ENCODE assay signal across 25 mouse cellular contexts in the genomic region with DNA sequence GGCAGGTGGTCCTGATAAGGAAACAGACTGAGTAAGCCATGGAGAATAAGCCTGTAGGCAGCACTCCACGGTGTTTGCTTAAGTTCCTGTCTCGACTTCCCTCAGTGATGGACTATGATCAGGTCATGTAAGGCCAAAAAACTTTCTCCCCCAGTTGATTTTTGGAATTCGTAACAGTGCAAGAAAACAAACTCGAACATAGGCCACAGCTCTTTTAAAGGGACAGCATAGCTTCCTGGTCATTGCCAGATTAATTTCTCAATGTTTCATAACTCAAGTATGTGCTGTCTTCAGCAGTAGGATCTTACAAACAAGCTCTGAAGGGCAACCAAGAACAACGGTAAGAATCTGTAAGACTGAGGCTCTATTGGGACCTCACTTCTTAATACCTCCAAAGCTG. TPM values are rescaled to one million over a fixed set of nuclear protein-coding genes. Genes with fewer than 3 reads are reported as not detected.
DNase-seq lines count a peak whose midpoint lies in the region; ATAC-seq and TF ChIP-seq lines count a peak whose summit lies in the region.
"Had no signal": no experiment of that assay in that cellular context is flagged by ENCODE, and none has a peak within 500 bp of the region (broad histone marks: within the 10 kb centered on the region; RNA-seq: fewer than 3 reads in every experiment).

No protein-coding gene starts in this region.

- TF ChIP-seq CTCF in liver, adult 2 months (IDR thresholded peaks at IDR 0.05; ENCODE audit: low read depth, low read length): no peak
- no peak for TF ChIP-seq CTCF in embryonic fibroblast, embryonic 13.5 days (IDR thresholded peaks at IDR 0.05; ENCODE audit: borderline replicate concordance, insufficient read depth, low read length)

- DNase-seq in heart, adult 11 months: peak; percentile 79
- no peak for DNase-seq in heart, adult 8-10 months (ENCODE audit: low spot score)
- DNase-seq in liver, adult 2 months (ENCODE audit: extremely low read depth, low read depth, low spot score): peak; percentile 99
- DNase-seq in liver, embryonic 11.5 days (ENCODE audit: low spot score): no peak
- peak; percentile 81 for DNase-seq in adipocyte (ENCODE audit: low spot score)
- DNase-seq in ovary, postnatal 36 days (ENCODE audit: low spot score): no peak
- DNase-seq in urinary bladder, postnatal 25 days (ENCODE audit: low spot score): no peak
- DNase-seq: adrenal gland, adult 8-10 months; cerebellum, adult 11-12 months; cerebellum, postnatal 10 days; gastrocnemius, postnatal 14 days; heart, postnatal 10 days; heart, postnatal 4 days had no signal

- H3K4me1 ChIP-seq in liver, adult 2 months (ENCODE audit: control insufficient read depth, insufficient read depth, low read length): peaks cover 25% of the 10 kb centered on the region
- H3K4me1 ChIP-seq in liver, embryonic 11.5 days (replicated peaks; ENCODE audit: control insufficient read depth, insufficient read depth, low read length): 0 out of 2 replicates have a peak, but pooled peaks cover 2% of the 10 kb centered on the region
- peaks cover 16% of the 10 kb centered on the region for H3K4me1 ChIP-seq in embryonic fibroblast, embryonic 13.5 days (ENCODE audit: control insufficient read depth, insufficient read depth, low read length)
- H3K4me1 ChIP-seq: embryonic facial prominence, embryonic 10.5 days; forebrain, embryonic 10.5 days; forebrain, embryonic 15.5 days; heart, embryonic 10.5 days; hindbrain, embryonic 12.5 days had no signal

- peak overlapping the region; percentile 80 for H3K9ac ChIP-seq in liver, adult 2 months (ENCODE audit: low read depth, low read length)
- no peak overlapping the region for H3K9ac ChIP-seq in liver, embryonic 11.5 days (ENCODE audit: low read depth, low read length)
- H3K9ac ChIP-seq: forebrain, embryonic 15.5 days; hindbrain, embryonic 12.5 days had no signal

- ATAC-seq in liver, embryonic 11.5 days (replicated peaks; ENCODE audit: low FRiP score): no peak
- ATAC-seq: activated CD4-positive, CD25-positive, alpha-beta regulatory T cell, adult 4 months; forebrain, embryonic 15.5 days; hindbrain, embryonic 16.5 days; inflammation-experienced regulatory T-cells, adult 6 months; Patski had no signal

- H3K4me3 ChIP-seq in liver, adult 2 months (ENCODE audit: insufficient read depth, low read depth, low read length): peak overlapping the region; percentile 44
- H3K4me3 ChIP-seq in liver, embryonic 11.5 days (ENCODE audit: low read depth, low read length): no peak overlapping the region
- H3K4me3 ChIP-seq in embryonic fibroblast, embryonic 13.5 days (ENCODE audit: insufficient read depth, low read length): no peak overlapping the region
- H3K4me3 ChIP-seq: embryonic facial prominence, embryonic 10.5 days; erythroblast, embryonic 14.5 days; forebrain, embryonic 10.5 days; forebrain, embryonic 15.5 days; heart, embryonic 10.5 days; hindbrain, embryonic 12.5 days had no signal

- no peak overlapping the region for H3K4me2 ChIP-seq in liver, embryonic 11.5 days
- H3K4me2 ChIP-seq: forebrain, embryonic 15.5 days; hindbrain, embryonic 12.5 days had no signal

- WGBS in liver, adult 2 months: 11% methylated on average over 5 of the region's 5 CpGs
- WGBS in liver, embryonic 11.5 days: 66% methylated on average over 5 of the region's 5 CpGs

- 0 out of 2 replicates have a peak, but pooled peaks have one; percentile 12 for TF ChIP-seq POLR2A in liver, adult 2 months (IDR thresholded peaks at IDR 0.05; ENCODE audit: extremely low read depth, insufficient read depth, low read length)
- no peak for TF ChIP-seq POLR2A in embryonic fibroblast, embryonic 13.5 days (IDR thresholded peaks at IDR 0.05; ENCODE audit: low read depth, low read length)

- H3K27ac ChIP-seq in liver, adult 2 months (replicated peaks; ENCODE audit: insufficient read depth, low read depth, low read length): peak overlapping the region; percentile 99
- H3K27ac ChIP-seq in liver, embryonic 11.5 days (ENCODE audit: low read depth, low read length): no peak overlapping the region
- 0 out of 2 replicates have a peak overlapping the region, but pooled peaks have one; percentile 0 for H3K27ac ChIP-seq in embryonic fibroblast, embryonic 13.5 days (ENCODE audit: insufficient read depth, low read length)
- H3K27ac ChIP-seq: embryonic facial prominence, embryonic 10.5 days; forebrain, embryonic 10.5 days; forebrain, embryonic 15.5 days; heart, embryonic 10.5 days; hindbrain, embryonic 12.5 days had no signal

- no peaks in the 10 kb centered on the region for H3K79me2 ChIP-seq in liver, adult 2 months (ENCODE audit: control insufficient read depth, insufficient read depth, low read length)

- peaks cover 3% of the 10 kb centered on the region; the same call in 1 of the 2 replicates for H3K36me3 ChIP-seq in liver, adult 2 months (ENCODE audit: control insufficient read depth, insufficient read depth, low read length)
- H3K36me3 ChIP-seq in liver, embryonic 11.5 days (ENCODE audit: control insufficient read depth, insufficient read depth, low read length): no peaks in the 10 kb centered on the region
- H3K36me3 ChIP-seq: embryonic facial prominence, embryonic 10.5 days; forebrain, embryonic 10.5 days; forebrain, embryonic 15.5 days; heart, embryonic 10.5 days; hindbrain, embryonic 12.5 days had no signal

- no peaks in the 10 kb centered on the region for H3K9me3 ChIP-seq in liver, embryonic 11.5 days (ENCODE audit: control insufficient read depth, low read length)
- H3K9me3 ChIP-seq: embryonic facial prominence, embryonic 10.5 days; forebrain, embryonic 10.5 days; forebrain, embryonic 15.5 days; heart, embryonic 10.5 days; hindbrain, embryonic 12.5 days had no signal

- H3K27me3 ChIP-seq in liver, adult 2 months (ENCODE audit: control insufficient read depth, insufficient read depth, low read length): no peaks in the 10 kb centered on the region
- no peaks in the 10 kb centered on the region for H3K27me3 ChIP-seq in liver, embryonic 11.5 days (replicated peaks; ENCODE audit: control insufficient read depth, insufficient read depth, low read length)
- H3K27me3 ChIP-seq: CH12.LX; forebrain, embryonic 15.5 days; hindbrain, embryonic 12.5 days had no signal

RNA-seq across cellular contexts. Expression of a gene that starts 7.4 kb away (rescaled TPM):
- 10 to 100 TPM; 16.9 to 20.1 (median 19.2) TPM for total RNA-seq in heart, adult 8-10 months (2022)
- 532 and 536 TPM in 2 replicates for total RNA-seq in liver, adult 2 months (2014; rRNA removed)
- polyA plus RNA-seq in liver, adult 2 months (2012; rRNA removed): 652 and 777 TPM in 2 replicates
- 71.4 and 80.4 TPM in 2 replicates for polyA plus RNA-seq in liver, embryonic 11.5 days (2014; fragmentation: Nextera tagmentation; extraction: Ambion mirVana)
- polyA plus RNA-seq in embryonic fibroblast, embryonic 13.5 days (2011; ENCODE audit: insufficient read length, low read depth, missing spikeins): 65.9 and 80.5 TPM in 2 replicates

Comparison
In these comparisons a context has a peak if more than half of its experiments do, and no peak if none do; other contexts are left out.
1. DNase-seq: peak in heart, adult 11 months (single experiment), liver, adult 2 months (single experiment) and adipocyte (single experiment); none in heart, adult 8-10 months (single experiment), liver, embryonic 11.5 days (single experiment), ovary, postnatal 36 days (single experiment) and urinary bladder, postnatal 25 days (single experiment).